Mouse (Mus musculus) hindbrain, embryonic 14.5 days (tissue): ENCODE measurements around the gene Gpr12. TPM values are rescaled to one million over a fixed set of nuclear protein-coding genes. Genes with fewer than 3 reads are reported as not detected.
"Not testable (repeated sequence)": the region's sequence is repeated elsewhere in the genome, so short reads cannot be mapped to it uniquely, and the experiment has no call there.

ENCODE experiments used
- ATAC-seq: fragments of 200-750 bp; cut with Nextera tagmentation; 2 replicates; pipeline ENCODE4 v1.8.0; 2017; ENCODE audit warnings: moderate number of reproducible peaks, mild to moderate bottlenecking, moderate TSS enrichment, moderate library complexity; ENCODE audit not compliant: low FRiP score
- DNase-seq: peaks from one replicate; pipeline ENCODE4 v3.0.0-alpha.2; 2015; ENCODE audit warnings: low spot score
- H3K27ac ChIP-seq: fragments of 300-500 bp; sonication (generic); 2 replicates; pipeline ENCODE4 v1.5.1; 2014; ENCODE audit warnings: mild to moderate bottlenecking, moderate library complexity
- H3K27me3 ChIP-seq: fragments of 300-500 bp; sonication (generic); 2 replicates; pipeline ENCODE4 v1.6.1; 2014; ENCODE audit warnings: mild to moderate bottlenecking, low read length, mixed read lengths; ENCODE audit not compliant: control insufficient read depth, insufficient read depth
- H3K36me3 ChIP-seq: fragments of 300-500 bp; sonication (generic); replicated peaks from 2 replicates; pipeline ENCODE4 v1.6.1; 2014; ENCODE audit not compliant: control insufficient read depth, insufficient read depth
- H3K4me1 ChIP-seq: fragments of 300-500 bp; sonication (generic); replicated peaks from 2 replicates; pipeline ENCODE4 v1.6.1; 2014; ENCODE audit warnings: antibody characterized with exemption, low read length, mixed read lengths; ENCODE audit not compliant: control insufficient read depth, insufficient read depth
- H3K4me2 ChIP-seq: fragments of 300-500 bp; sonication (generic); replicated peaks from 2 replicates; pipeline ENCODE4 v1.6.1; 2014; ENCODE audit warnings: mild to moderate bottlenecking, moderate library complexity
- H3K4me3 ChIP-seq: fragments of 300-500 bp; sonication (generic); replicated peaks from 2 replicates; pipeline ENCODE4 v1.5.1; 2014; ENCODE audit warnings: mild to moderate bottlenecking, low read length
- H3K9ac ChIP-seq: fragments of 300-500 bp; sonication (generic); 2 replicates; pipeline ENCODE4 v1.6.1; 2014
- H3K9me3 ChIP-seq: fragments of 300-500 bp; sonication (generic); 2 replicates; pipeline ENCODE4 v1.6.1; 2016; ENCODE audit warnings: low read length; ENCODE audit not compliant: control insufficient read depth
- WGBS: fragments of 180-500 bp; shearing (Covaris S2); extraction: QIAGEN DNeasy Blood & Tissue Kit; methylation state at CpG from one replicate; pipeline ENCODE4 v1.1.7; 2014; 5-methylcytosine and 5-hydroxymethylcytosine counted together
- polyA plus RNA-seq: library from polyadenylated mRNA; unstranded; fragments of >200 nt; fragmentation: Nextera tagmentation; extraction: Ambion mirVana; gene quantifications from 2 replicates; pipeline ENCODE4 v1.2.1, GENCODE M21; 2014

Gpr12 gene
- polyA plus RNA-seq, 1 experiment from 2014 or later, result 17.5 TPM

- Histone ChIP-seq H3K4me1 (no peaks in the 10 kb centered on the region), H3K27ac (no peak overlapping the region), H3K4me3 (no peak overlapping the region), H3K27me3 (no peaks in the 10 kb centered on the region), H3K9ac (no peak overlapping the region), H3K4me2 (no peak overlapping the region), H3K36me3 (no peaks in the 10 kb centered on the region), H3K9me3 (no peaks in the 10 kb centered on the region)
- no peak for ATAC-seq
- 44% methylated on average over 10 of the region's 10 CpGs for WGBS
- DNase-seq, result no peak
Observed at GRCm38 (mm10) chr5:146609646-146610045, 24.6 kb upstream of the Gpr12 start.

GRCm38 (mm10) chr5:146607816-146608215 is 22.8 kb upstream of the Gpr12 start:
- Histone ChIP-seq H3K36me3 (no peaks in the 10 kb centered on the region), H3K27me3 (no peaks in the 10 kb centered on the region), H3K9me3 (no peaks in the 10 kb centered on the region), H3K4me3 (no peak overlapping the region), H3K4me1 (no peaks in the 10 kb centered on the region), H3K4me2 (no peak overlapping the region), H3K9ac (no peak overlapping the region), H3K27ac (no peak overlapping the region)
- ATAC-seq (no peak), DNase-seq (no peak)
- WGBS, result 83% methylated on average over 5 of the region's 5 CpGs

GRCm38 (mm10) chr5:146606895-146607294 is 21.9 kb upstream of the Gpr12 start:
- Histone ChIP-seq H3K4me1 (no peaks in the 10 kb centered on the region), H3K9me3 (no peaks in the 10 kb centered on the region), H3K36me3 (no peaks in the 10 kb centered on the region), H3K27me3 (no peaks in the 10 kb centered on the region), H3K4me3 (no peak overlapping the region), H3K9ac (no peak overlapping the region), H3K27ac (no peak overlapping the region), H3K4me2 (no peak overlapping the region)
- WGBS, result 95% methylated on average over 5 of the region's 5 CpGs
- no peak for DNase-seq
- no peak for ATAC-seq

DNA sequence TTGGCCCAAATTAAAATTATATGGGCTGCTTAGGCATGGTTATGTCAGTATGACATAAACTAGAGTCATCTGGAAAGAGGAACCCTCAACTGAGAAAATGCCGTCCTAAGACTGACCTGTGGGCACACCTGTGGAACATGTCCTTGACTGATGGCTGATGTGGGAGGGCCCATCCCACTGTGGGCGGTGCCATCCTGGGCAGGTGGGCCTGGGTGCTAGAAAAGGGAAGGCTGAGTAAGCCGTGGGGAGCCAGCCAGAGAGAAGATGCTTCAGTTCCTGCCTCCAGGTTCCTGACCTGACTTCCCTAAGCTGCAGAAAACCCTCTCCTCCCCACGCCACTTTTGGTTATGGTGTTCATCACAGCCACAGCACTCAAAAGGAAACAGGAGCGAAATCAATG is 21.2 kb upstream of the Gpr12 start:
- H3K9me3 ChIP-seq, result no peaks in the 10 kb centered on the region
- 93% methylated on average over 5 of the region's 5 CpGs for WGBS

DNA sequence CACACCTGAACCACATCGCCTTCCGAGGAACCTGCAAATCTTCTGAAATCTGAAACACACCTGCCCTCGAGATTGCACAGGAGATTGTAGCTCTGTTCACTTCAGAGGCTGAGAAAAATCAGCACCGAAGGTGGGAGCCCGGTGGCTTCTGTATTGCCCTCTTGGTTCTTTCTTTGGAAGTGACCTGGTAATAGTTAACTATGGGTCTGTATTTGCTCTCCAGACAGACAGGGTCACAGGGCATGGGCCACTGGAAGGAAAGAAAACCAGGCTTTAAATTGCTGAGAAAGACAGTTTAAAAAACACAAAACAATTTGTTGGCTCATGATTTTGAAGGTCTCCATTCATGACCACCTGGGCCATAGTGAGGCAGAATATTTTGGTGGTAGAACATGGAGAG is 14.9 kb upstream of the Gpr12 start:
- DNase-seq (no peak), ATAC-seq (no peak)
- H3K36me3 ChIP-seq, result no peaks in the 10 kb centered on the region
- H3K27ac ChIP-seq, result no peak overlapping the region
- H3K4me1 ChIP-seq, result no peaks in the 10 kb centered on the region
- no peak overlapping the region for H3K4me2 ChIP-seq
- no peaks in the 10 kb centered on the region for H3K9me3 ChIP-seq
- H3K27me3 ChIP-seq, result no peaks in the 10 kb centered on the region
- no peak overlapping the region for H3K9ac ChIP-seq
- H3K4me3 ChIP-seq, result no peak overlapping the region
- 78% methylated on average over 5 of the region's 5 CpGs for WGBS

More for the DNA sequence above, 21.2 kb upstream of the Gpr12 start:
- Histone ChIP-seq H3K9ac (no peak overlapping the region), H3K27ac (no peak overlapping the region), H3K4me2 (no peak overlapping the region), H3K27me3 (no peaks in the 10 kb centered on the region), H3K4me1 (no peaks in the 10 kb centered on the region), H3K36me3 (no peaks in the 10 kb centered on the region), H3K4me3 (no peak overlapping the region)
- ATAC-seq, result no peak
- DNase-seq, result no peak

DNA sequence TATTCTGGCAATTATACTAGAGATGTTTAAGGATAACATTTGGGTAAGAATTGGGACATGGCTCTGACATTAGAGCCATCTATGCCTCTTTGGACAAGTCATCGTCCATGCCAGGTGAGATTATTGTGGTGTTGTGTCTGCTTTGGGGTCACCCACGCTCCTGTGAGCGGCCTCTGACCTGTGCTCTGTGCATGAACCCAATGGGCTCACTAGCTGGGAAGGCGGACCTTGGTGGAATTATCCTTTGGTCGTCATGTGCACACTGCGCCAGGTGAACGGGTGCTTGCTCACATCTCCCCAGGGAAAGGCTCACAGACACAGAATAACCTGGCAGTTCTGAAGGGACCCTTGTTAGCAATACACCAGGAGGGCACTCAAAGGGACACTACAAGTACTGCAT is 14.2 kb upstream of the Gpr12 start:
- 85% methylated on average over 7 of the region's 7 CpGs for WGBS

GRCm38 (mm10) chr5:146598215-146599119 is 13.4 kb upstream of the Gpr12 start:
- Histone ChIP-seq H3K4me3 (no peak overlapping the region), H3K4me2 (no peak overlapping the region), H3K9me3 (peaks cover 12% of the 10 kb centered on the region), H3K4me1 (no peaks in the 10 kb centered on the region), H3K9ac (no peak overlapping the region), H3K27me3 (no peaks in the 10 kb centered on the region), H3K36me3 (no peaks in the 10 kb centered on the region), H3K27ac (no peak overlapping the region)
- WGBS, result 83% methylated on average over 27 of the region's 27 CpGs
- ATAC-seq (no peak), DNase-seq (no peak)

More for the DNA sequence above, 14.2 kb upstream of the Gpr12 start:
- H3K36me3 ChIP-seq, H3K27me3 ChIP-seq, H3K9ac ChIP-seq, H3K27ac ChIP-seq, H3K4me1 ChIP-seq, ATAC-seq, H3K9me3 ChIP-seq, H3K4me2 ChIP-seq, DNase-seq, H3K4me3 ChIP-seq: not testable (repeated sequence)

DNA sequence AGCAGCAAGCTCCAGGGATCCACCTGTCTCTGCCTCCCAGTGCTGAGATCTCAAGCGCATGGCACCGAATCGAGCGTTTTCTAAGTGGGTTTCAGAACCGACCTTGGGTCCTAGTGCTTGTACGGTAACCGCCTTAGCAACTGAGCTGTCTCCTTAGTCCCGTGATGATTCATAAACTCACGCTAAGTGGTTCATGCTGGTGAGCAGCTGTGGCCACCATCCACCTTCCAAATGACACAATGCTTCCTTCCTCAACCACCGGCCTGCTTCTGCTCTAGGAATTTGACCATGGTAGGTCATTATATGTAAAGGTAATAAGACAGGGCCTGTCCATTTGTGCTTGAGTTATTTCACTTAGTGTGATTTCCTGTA is 12.4 kb upstream of the Gpr12 start:
- no peaks in the 10 kb centered on the region for H3K27me3 ChIP-seq
- H3K4me3 ChIP-seq, result no peak overlapping the region
- no peaks in the 10 kb centered on the region for H3K36me3 ChIP-seq
- DNase-seq (no peak), ATAC-seq (no peak)
- H3K9ac ChIP-seq, result no peak overlapping the region
- no peak overlapping the region for H3K4me2 ChIP-seq
- 94% methylated on average over 10 of the region's 10 CpGs for WGBS
- H3K27ac ChIP-seq, result no peak overlapping the region
- H3K4me1 ChIP-seq, result no peaks in the 10 kb centered on the region
- peaks cover 15% of the 10 kb centered on the region for H3K9me3 ChIP-seq

DNA sequence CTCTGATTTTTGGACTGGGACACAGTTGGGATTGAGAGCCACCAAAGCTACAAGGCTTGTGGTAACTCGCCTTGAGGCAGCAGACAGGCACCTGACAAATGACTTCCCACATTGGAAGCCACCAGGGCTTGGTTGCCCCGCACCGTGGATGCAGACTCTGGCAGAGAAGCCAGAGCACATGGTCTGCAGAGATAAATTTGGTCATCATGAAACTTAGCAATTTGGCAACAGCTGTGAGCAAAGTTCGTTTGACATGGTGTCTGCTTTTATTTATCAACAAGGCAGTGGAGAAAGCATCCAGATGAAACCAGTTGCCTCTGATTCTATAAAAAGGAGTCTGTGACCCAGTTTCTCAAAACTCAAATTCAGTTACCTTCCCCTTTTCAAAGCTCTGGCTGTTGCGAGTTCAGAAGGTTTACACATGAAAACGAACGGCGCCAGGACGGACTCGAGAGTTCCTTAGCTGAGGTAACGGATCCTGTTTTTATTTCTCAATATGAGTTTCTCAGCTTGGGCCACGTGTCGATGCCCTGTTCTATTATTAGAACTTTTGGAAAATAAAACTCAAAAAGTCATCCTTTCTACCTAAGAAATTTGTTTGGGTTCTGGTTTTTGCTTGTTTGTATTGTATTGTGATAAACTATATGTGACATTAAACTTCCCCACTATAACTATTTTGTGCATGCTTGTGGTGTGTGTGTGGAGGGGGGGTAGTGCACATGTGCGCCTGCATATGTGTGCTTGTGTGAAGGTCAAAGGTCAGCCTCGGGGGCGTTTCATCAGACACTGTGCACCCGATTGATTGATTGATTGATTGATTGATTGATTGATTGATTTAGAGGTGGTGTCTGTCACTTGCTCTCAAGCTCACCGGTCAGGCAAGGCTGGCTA is 11.8 kb upstream of the Gpr12 start:
- H3K4me3 ChIP-seq, result no peak overlapping the region
- H3K27me3 ChIP-seq, result peaks cover 2% of the 10 kb centered on the region
- no peaks in the 10 kb centered on the region for H3K4me1 ChIP-seq
- no peaks in the 10 kb centered on the region for H3K36me3 ChIP-seq
- DNase-seq (no peak), ATAC-seq (no peak)
- H3K9ac ChIP-seq, result no peak overlapping the region
- H3K9me3 ChIP-seq, result peaks cover 15% of the 10 kb centered on the region
- WGBS, result 82% methylated on average over 18 of the region's 18 CpGs
- no peak overlapping the region for H3K4me2 ChIP-seq
- H3K27ac ChIP-seq, result no peak overlapping the region
